Mouse (Mus musculus): ENCODE results near the gene Srsf9. TPM values are rescaled to one million over a fixed set of nuclear protein-coding genes. Genes with fewer than 3 reads are reported as not detected.

The Srsf9 gene
- polyA plus RNA-seq, 1 experiment from 2014 or later: 92.1 TPM

DNA sequence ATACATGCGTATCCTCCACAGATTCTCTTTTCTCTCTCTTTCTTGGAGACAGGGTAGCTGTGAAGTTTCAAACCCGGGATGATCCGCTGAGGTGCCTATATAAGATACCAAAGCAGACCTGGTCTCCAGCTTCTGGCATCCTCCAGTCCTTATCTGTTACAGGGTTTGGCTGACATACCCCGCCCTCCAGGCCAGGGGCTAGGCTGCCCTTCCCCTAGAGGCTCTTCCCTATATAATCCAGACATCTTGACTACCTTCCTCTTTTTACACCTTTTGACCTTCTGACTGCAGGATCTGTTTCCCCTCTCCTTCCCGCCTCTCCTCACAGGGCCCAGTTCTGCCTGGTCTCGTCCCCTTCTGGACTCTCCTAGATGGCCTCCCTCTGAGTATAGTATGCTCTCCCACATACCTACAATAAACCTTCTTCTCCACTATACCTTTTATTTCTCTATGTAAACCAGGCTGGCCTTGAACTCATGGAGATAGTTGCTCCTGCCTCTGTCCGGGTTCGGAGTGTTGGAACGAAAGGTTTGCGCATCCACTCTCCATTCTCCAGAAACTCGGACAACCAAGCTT lies 633 bp upstream of the Srsf9 start:
- H3K27ac ChIP-seq (replicated peaks): peak overlapping the region; percentile 96
- peak; percentile 83 for ATAC-seq (ENCODE audit: insufficient read depth)
- peaks cover 53% of the 10 kb centered on the region for H3K4me1 ChIP-seq (replicated peaks)
- H3K9me3 ChIP-seq (replicated peaks): no peaks in the 10 kb centered on the region
- peak overlapping the region; percentile 84 for H3K4me3 ChIP-seq (replicated peaks)
- peaks cover 22% of the 10 kb centered on the region for H3K36me3 ChIP-seq (replicated peaks)
- H3K27me3 ChIP-seq: no peaks in the 10 kb centered on the region
- H3K4me2 ChIP-seq: peak overlapping the region; percentile 86
- peak overlapping the region; percentile 97 for H3K9ac ChIP-seq
- 7% methylated on average over 11 of the region's 11 CpGs for WGBS (ENCODE audit: insufficient replicate concordance)

DNA sequence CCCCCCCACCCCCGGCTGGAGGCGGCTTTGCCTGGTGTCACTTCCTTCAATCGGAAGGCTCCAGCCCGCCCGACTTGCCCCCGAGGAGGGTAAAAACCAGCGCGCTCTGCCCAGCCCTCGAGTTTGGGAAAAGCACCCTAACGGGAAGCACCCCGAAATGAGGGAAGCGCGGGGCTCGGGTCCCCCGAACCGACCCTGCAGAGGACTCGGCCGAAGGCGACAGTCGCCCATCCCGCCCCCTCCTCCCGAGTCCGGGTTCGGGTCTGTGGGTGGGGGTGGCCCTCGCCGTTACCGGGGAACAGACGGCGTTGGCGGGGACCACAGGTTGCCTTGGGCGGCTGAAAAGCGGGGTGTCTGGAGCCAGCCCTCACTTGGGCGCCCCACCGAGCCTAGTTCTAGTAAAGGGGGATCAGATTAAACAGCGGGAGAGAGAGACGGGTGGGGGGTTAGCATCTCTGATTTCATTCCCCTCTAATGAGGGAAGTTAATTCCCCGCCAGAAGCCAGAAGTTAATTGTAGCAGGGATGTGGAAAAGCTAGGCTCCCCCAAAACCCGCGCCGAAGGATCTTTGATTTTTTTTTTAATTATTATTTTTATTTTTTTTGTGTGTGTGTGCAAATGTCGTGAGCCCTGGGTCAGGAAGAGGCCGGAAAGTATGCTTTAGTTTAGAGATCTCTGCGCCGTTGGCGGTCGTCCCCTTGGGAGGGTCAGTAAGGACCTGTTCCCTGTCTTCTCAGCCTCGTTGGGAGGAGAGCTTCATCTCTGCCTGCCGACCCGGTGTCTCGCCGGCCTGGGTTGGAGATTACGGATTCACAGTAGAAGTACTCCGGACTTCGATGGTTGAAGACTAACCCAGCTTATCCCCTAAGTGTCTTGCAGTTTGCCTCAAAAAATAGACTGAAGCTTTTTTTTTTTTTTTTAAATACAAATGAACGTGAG lies 902 bp downstream of the Srsf9 start:
- peak overlapping the region; percentile 86 for H3K4me2 ChIP-seq
- peak overlapping the region; percentile 97 for H3K9ac ChIP-seq
- H3K36me3 ChIP-seq (replicated peaks): peaks cover 37% of the 10 kb centered on the region
- WGBS (ENCODE audit: insufficient replicate concordance): under 1% methylated on average over 55 of the region's 55 CpGs
- peak overlapping the region; percentile 96 for H3K27ac ChIP-seq (replicated peaks)
- 0 out of 2 replicates have a peak, but pooled peaks have one; percentile 0 for ATAC-seq (ENCODE audit: insufficient read depth)
- H3K27me3 ChIP-seq: no peaks in the 10 kb centered on the region
- H3K4me1 ChIP-seq (replicated peaks): peaks cover 68% of the 10 kb centered on the region
- no peaks in the 10 kb centered on the region for H3K9me3 ChIP-seq (replicated peaks)
- H3K4me3 ChIP-seq (replicated peaks): peak overlapping the region; percentile 84

DNA sequence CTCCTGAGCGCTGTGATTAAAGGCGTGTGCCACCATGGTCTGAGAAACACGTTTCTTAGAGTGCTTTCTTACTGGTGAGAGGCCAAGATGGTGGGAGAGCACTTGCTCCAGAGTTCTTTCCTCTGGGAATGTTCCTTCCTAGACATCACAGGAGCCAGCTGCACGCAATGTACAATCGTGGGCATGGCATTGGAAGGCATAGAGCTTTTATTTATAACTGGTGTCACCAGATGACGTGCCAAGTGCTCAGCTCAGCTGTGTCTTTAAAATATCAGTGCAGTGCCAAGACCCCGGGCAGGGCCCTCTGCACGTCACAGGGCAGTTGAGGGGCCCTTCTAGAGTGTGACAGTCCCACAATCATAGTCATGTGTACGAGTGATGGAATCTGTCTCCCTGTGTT lies 4.0 kb downstream of the Srsf9 start:
- 72% methylated on average over 9 of the region's 9 CpGs for WGBS (ENCODE audit: insufficient replicate concordance)
- peak overlapping the region; percentile 46; the same call in 1 of the 2 replicates for H3K27ac ChIP-seq (replicated peaks)
- H3K4me3 ChIP-seq (replicated peaks): no peak overlapping the region
- no peak for ATAC-seq (ENCODE audit: insufficient read depth)
- H3K4me2 ChIP-seq: no peak overlapping the region
- no peaks in the 10 kb centered on the region for H3K9me3 ChIP-seq (replicated peaks)
- no peak overlapping the region; the same call in 1 of the 2 replicates for H3K9ac ChIP-seq
- peaks cover 86% of the 10 kb centered on the region for H3K4me1 ChIP-seq (replicated peaks)
- peaks cover 68% of the 10 kb centered on the region for H3K36me3 ChIP-seq (replicated peaks)
- no peaks in the 10 kb centered on the region for H3K27me3 ChIP-seq

DNA sequence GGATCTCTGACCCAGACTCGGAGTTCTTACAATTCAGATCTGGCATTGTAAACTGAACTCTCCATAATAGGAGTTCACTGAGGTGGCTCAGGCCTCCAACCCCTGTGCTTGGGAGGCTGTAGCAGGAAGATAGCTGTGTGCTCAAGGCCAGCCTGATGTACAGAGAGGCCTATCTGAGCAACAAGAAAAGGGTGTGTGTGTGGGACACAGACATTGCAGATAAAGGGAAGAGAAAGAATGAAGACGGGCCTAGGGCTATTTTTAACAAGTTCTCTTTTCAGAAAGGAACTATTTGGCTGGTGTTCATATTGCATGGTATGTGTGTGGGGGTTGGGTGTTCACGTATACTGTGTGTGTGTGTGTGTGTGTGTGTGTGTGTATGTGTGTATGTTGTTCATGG lies 6.6 kb downstream of the Srsf9 start:
- Histone ChIP-seq H3K27me3 (no peaks in the 10 kb centered on the region), H3K27ac (replicated peaks) (peak overlapping the region; percentile 89), H3K4me3 (replicated peaks) (peak overlapping the region; percentile 19), H3K9ac (peak overlapping the region; percentile 38), H3K4me2 (peak overlapping the region; percentile 54), H3K4me1 (replicated peaks) (peaks cover 91% of the 10 kb centered on the region), H3K9me3 (replicated peaks) (no peaks in the 10 kb centered on the region), H3K36me3 (replicated peaks) (peaks cover 86% of the 10 kb centered on the region)
- ATAC-seq (ENCODE audit: insufficient read depth): peak; percentile 95
- 13% methylated on average over 3 of the region's 3 CpGs for WGBS (ENCODE audit: insufficient replicate concordance)

DNA sequence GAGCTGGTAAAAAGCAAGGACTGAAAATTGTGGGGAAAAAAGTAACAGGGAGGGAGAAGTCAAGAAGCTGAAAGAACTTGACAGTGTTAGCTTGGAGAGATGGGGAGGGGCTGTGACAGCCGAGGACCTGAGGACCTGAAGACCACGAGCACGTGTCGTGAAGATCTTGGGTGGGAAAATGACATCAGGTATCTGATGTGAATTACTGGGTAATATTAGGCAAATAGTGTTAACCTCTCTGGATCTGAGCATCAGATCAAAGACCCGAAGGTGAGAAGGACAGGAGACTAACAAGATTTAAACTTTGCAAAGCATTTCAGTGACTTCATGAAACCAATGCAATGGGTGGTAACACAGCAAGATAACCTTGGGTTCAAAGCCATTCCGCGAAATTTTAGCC lies 13.0 kb downstream of the Srsf9 start:
- Histone ChIP-seq H3K9me3 (replicated peaks) (no peaks in the 10 kb centered on the region), H3K4me1 (replicated peaks) (peaks cover 62% of the 10 kb centered on the region), H3K27me3 (no peaks in the 10 kb centered on the region), H3K4me3 (replicated peaks) (peak overlapping the region; percentile 88), H3K27ac (replicated peaks) (peak overlapping the region; percentile 89; the same call in 1 of the 2 replicates), H3K4me2 (peak overlapping the region; percentile 84), H3K9ac (peak overlapping the region; percentile 89), H3K36me3 (replicated peaks) (peaks cover 57% of the 10 kb centered on the region)
- 9% methylated on average over 7 of the region's 7 CpGs for WGBS (ENCODE audit: insufficient replicate concordance)
- no peak for ATAC-seq (ENCODE audit: insufficient read depth)

DNA sequence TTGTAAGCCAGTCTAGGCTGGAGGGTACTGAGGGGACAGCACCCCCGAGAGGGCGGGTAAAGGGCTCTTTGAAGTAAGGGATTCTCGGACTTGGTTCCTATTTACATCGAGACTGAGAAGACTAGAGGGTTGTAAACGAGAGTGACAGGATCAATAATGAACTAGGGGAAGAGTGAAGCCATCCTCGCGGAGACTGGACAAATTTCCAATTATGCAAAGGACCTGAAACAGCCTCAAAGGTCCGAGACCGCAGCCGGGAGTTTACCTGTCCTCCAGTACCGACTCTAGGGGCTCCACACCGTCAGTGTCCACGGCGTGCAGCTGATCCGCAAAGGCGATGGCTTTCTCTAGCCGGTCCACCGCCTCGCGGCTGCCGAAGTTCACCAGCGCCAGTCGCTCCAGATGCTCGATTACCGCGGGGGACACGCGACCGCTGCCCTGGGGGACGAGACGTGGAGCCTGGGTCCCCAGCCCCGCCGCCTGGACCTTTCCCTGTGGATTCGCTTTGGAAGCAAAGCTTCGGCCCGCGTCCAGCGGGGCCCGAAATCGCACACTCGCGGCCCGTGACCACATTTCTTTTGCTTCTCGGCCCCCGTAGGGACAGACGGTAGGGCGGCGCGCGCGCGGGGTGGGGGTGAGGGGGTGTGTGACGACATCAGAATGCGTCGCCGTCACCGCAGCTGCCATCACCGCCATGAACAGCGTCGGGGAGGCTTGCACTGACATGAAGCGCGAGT lies 13.8 kb downstream of the Srsf9 start, which contains the start of the genes Gatc and Triap1:
TSS of gene Gatc (minus strand) at position 602 of the 737 bp plus-strand sequence.
TSS of gene Triap1 (plus strand) at position 649 of the 737 bp plus-strand sequence.
- Histone ChIP-seq H3K4me1 (replicated peaks) (peaks cover 56% of the 10 kb centered on the region), H3K4me3 (replicated peaks) (peak within 1 kb of the TSS; percentile 88), H3K9ac (peak within 1 kb of the TSS; percentile 89), H3K27me3 (no peaks in the 10 kb centered on the region), H3K36me3 (replicated peaks) (peaks cover 57% of the 10 kb centered on the region), H3K9me3 (replicated peaks) (no peaks in the 10 kb centered on the region), H3K4me2 (peak within 1 kb of the TSS; percentile 84), H3K27ac (replicated peaks) (peak within 1 kb of the TSS; percentile 89)
- whole genome bisulfite sequencing (ENCODE audit: insufficient replicate concordance): under 1% methylated on average over 62 of the region's 62 CpGs
- peak; percentile 91 for ATAC-seq (ENCODE audit: insufficient read depth)

DNA sequence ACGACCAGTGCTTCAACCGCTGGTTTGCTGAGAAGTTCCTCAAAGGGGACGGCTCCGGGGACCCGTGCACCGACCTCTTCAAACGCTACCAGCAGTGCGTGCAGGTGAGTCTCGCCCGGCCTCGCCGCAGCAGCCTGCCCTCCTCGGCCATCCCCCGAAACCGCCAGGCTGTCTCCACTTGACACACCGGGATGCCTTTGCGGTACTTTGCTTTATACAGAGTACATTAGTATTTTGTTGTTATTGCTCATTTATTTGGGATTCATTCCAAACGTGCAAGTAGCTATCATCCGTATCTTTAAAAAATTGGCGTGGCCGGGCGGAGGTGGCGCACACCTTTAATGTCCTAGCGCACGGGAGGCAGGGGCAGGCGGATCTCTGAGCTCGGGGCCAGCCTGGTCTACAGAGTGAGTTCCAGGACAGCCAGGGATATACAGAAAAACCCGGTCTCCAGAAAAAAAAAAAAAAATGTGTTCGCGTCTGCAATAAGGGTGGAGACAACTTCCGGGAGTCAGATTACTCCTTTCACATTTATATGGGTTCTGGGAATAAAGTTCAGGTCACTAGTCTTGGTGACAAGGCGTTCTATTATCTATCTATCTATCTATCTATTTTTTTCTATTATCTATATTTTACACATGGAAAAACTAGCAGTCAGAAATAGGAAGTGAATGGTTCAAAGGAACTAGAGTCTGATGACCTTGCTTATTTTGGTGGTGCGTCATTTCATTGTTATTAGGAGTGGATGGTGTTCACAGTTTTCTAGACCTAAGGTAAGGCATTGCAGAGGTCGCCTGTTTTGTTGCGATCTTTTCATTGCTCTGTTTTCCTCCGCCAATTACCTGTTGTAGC lies 14.6 kb downstream of the Srsf9 start:
- no peaks in the 10 kb centered on the region for H3K27me3 ChIP-seq
- H3K4me1 ChIP-seq (replicated peaks): peaks cover 56% of the 10 kb centered on the region
- H3K9me3 ChIP-seq (replicated peaks): no peaks in the 10 kb centered on the region
- H3K4me3 ChIP-seq (replicated peaks): peak overlapping the region; percentile 88
- peaks cover 57% of the 10 kb centered on the region for H3K36me3 ChIP-seq (replicated peaks)
- H3K4me2 ChIP-seq: peak overlapping the region; percentile 84
- 6% methylated on average over 36 of the region's 36 CpGs for WGBS (ENCODE audit: insufficient replicate concordance)
- H3K9ac ChIP-seq: peak overlapping the region; percentile 89
- H3K27ac ChIP-seq (replicated peaks): peak overlapping the region; percentile 89
- peak; percentile 50 for ATAC-seq (ENCODE audit: insufficient read depth)

DNA sequence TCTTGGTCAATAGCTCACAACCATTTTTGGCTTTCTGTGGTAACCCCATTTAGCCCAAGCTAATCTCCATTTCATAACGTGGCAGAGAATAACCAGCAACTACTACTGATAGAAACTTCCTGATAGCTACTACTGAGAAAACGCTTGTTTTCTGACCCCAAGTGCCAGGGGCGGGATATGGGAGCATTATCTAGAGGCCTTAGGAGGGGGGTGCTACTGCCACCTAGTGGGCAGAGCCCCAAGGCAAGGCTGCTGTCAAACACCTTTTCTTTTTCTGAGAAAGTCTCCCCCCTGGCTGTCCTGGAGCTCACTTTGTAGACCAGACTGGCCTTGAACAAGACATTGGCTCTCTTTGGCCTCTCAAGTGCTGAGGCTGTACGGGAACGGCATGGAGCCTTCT lies 20.6 kb downstream of the Srsf9 start:
- ATAC-seq (ENCODE audit: insufficient read depth): peak; percentile 53
- under 1% methylated on average over 5 of the region's 5 CpGs for WGBS (ENCODE audit: insufficient replicate concordance)
- Histone ChIP-seq H3K36me3 (replicated peaks) (peaks cover 45% of the 10 kb centered on the region), H3K27me3 (no peaks in the 10 kb centered on the region), H3K27ac (replicated peaks) (peak overlapping the region; percentile 75), H3K4me2 (peak overlapping the region; percentile 78), H3K4me3 (replicated peaks) (peak overlapping the region; percentile 96), H3K9ac (peak overlapping the region; percentile 82), H3K9me3 (replicated peaks) (no peaks in the 10 kb centered on the region), H3K4me1 (replicated peaks) (peaks cover 37% of the 10 kb centered on the region)

DNA sequence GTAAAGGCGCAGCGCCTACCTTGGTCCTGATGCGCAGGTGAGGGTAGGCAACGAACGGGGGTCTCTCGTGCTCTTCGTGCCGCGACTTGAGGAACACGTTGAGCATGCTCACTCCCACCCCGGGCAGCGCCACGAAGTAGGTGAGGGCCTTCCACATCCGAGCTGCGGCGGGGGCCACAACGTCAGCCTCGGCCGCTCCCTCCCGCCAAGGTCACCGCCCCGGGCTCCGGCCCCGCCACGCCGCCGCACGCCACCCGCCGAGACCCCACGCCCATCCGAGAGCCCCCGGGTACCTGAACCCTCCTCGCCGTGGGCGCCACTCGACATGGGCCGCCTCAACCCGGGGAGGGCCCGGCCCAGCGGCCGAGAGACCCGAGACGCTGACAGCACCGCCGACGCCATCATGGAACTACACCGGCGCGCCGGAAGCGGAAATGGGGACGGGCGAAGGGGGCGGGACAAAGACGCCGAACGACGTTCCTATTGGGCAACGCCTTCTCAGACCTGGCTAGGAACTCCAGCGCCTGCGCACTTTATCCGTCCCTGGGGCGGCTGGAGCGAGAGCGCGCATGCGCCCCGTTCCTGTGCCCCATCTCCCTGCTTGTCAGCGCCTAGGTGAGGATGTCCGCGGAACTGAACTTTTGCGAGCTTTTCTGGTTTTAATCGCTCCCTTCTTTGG lies 21.7 kb downstream of the Srsf9 start, which contains the start of gene Cox6a1:
TSS of gene Cox6a1 (minus strand) at position 436 of the 679 bp plus-strand sequence.
- ATAC-seq (ENCODE audit: insufficient read depth): peak; percentile 90
- peak within 1 kb of the TSS; percentile 82 for H3K9ac ChIP-seq
- no peaks in the 10 kb centered on the region for H3K9me3 ChIP-seq (replicated peaks)
- peak within 1 kb of the TSS; percentile 96 for H3K4me3 ChIP-seq (replicated peaks)
- peaks cover 33% of the 10 kb centered on the region for H3K4me1 ChIP-seq (replicated peaks)
- H3K27ac ChIP-seq (replicated peaks): peak within 1 kb of the TSS; percentile 81
- peaks cover 34% of the 10 kb centered on the region for H3K36me3 ChIP-seq (replicated peaks)
- H3K27me3 ChIP-seq: no peaks in the 10 kb centered on the region
- under 1% methylated on average over 74 of the region's 74 CpGs for WGBS (ENCODE audit: insufficient replicate concordance)
- peak within 1 kb of the TSS; percentile 78 for H3K4me2 ChIP-seq
